Mouse (Mus musculus) forebrain, embryonic 14.5 days (tissue): ENCODE data around the gene Adk. TPM values are rescaled to one million over a fixed set of nuclear protein-coding genes. Genes with fewer than 3 reads are reported as not detected.

ENCODE experiments used
- ATAC-seq: fragments of 200-750 bp; cut with Nextera tagmentation; 2 replicates; pipeline ENCODE4 v1.8.0; 2017; ENCODE audit warnings: mild to moderate bottlenecking, moderate library complexity
- DNase-seq: peaks from one replicate; pipeline ENCODE4 v3.0.0-alpha.2; 2015; ENCODE audit warnings: low spot score
- H3K27ac ChIP-seq: fragments of 300-500 bp; sonication (generic); 2 replicates; pipeline ENCODE4 v1.5.1; 2014; ENCODE audit warnings: low read depth, mild to moderate bottlenecking, control low read depth, low read length, moderate library complexity
- H3K27me3 ChIP-seq: fragments of 300-500 bp; sonication (generic); replicated peaks from 2 replicates; pipeline ENCODE4 v1.6.1; 2014; ENCODE audit warnings: low read length, control low read depth, mixed read lengths; ENCODE audit not compliant: control insufficient read depth, insufficient read depth
- H3K36me3 ChIP-seq: fragments of 300-500 bp; sonication (generic); 2 replicates; pipeline ENCODE4 v1.6.1; 2014; ENCODE audit warnings: low read length, control low read depth; ENCODE audit not compliant: control insufficient read depth, insufficient read depth
- H3K4me1 ChIP-seq: fragments of 300-500 bp; sonication (generic); 2 replicates; pipeline ENCODE4 v1.6.1; 2014; ENCODE audit warnings: antibody characterized with exemption, low read length, control low read depth; ENCODE audit not compliant: control insufficient read depth, insufficient read depth
- H3K4me2 ChIP-seq: fragments of 300-500 bp; sonication (generic); 2 replicates; pipeline ENCODE4 v1.6.1; 2014; ENCODE audit warnings: mild to moderate bottlenecking, control low read depth, low read length
- H3K4me3 ChIP-seq: fragments of 300-500 bp; sonication (generic); 2 replicates; pipeline ENCODE4 v1.5.1; 2014; ENCODE audit warnings: low read depth, low read length, control low read depth
- H3K9ac ChIP-seq: fragments of 300-500 bp; sonication (generic); 2 replicates; pipeline ENCODE4 v1.6.1; 2014; ENCODE audit warnings: mild to moderate bottlenecking, low read length, control low read depth, moderate library complexity
- H3K9me3 ChIP-seq: fragments of 300-500 bp; sonication (generic); replicated peaks from 2 replicates; pipeline ENCODE4 v1.6.1; 2016; ENCODE audit warnings: low read length, control low read depth, mixed read lengths; ENCODE audit not compliant: control insufficient read depth
- WGBS: fragments of 180-500 bp; shearing (Covaris S2); extraction: QIAGEN DNeasy Blood & Tissue Kit; methylation state at CpG from one replicate; pipeline ENCODE4 v1.1.7; 2014; 5-methylcytosine and 5-hydroxymethylcytosine counted together
- polyA plus RNA-seq: library from polyadenylated mRNA; unstranded; fragments of >200 nt; fragmentation: Nextera tagmentation; extraction: Ambion mirVana; gene quantifications from 2 replicates; pipeline ENCODE4 v1.2.1, GENCODE M21; 2014

Gene Adk
- polyA plus RNA-seq, 1 experiment from 2014 or later, result 79.9 TPM

- Histone ChIP-seq H3K4me2 (no peak overlapping the region), H3K27me3 (no peaks in the 10 kb centered on the region), H3K4me1 (no peaks in the 10 kb centered on the region), H3K4me3 (no peak overlapping the region), H3K9ac (no peak overlapping the region), H3K9me3 (no peaks in the 10 kb centered on the region), H3K36me3 (no peaks in the 10 kb centered on the region), H3K27ac (no peak overlapping the region)
- 68% methylated on average over 2 of the region's 2 CpGs for WGBS
- ATAC-seq, result no peak
- no peak for DNase-seq
These were observed 48.5 kb downstream of the Adk start for GRCm38 (mm10) chr14:21100876-21101275.

GRCm38 (mm10) chr14:21101562-21101961, 49.2 kb downstream of the Adk start:
- WGBS, result 67% methylated on average over 7 of the region's 7 CpGs

GRCm38 (mm10) chr14:21102666-21103203, 50.4 kb downstream of the Adk start:
- Histone ChIP-seq H3K27me3 (no peaks in the 10 kb centered on the region), H3K9me3 (no peaks in the 10 kb centered on the region), H3K36me3 (no peaks in the 10 kb centered on the region), H3K4me2 (no peak overlapping the region), H3K4me1 (no peaks in the 10 kb centered on the region), H3K27ac (no peak overlapping the region), H3K4me3 (no peak overlapping the region), H3K9ac (no peak overlapping the region)
- DNase-seq, result no peak
- no peak for ATAC-seq
- WGBS, result 96% methylated on average over 4 of the region's 4 CpGs

More at GRCm38 (mm10) chr14:21101562-21101961, 49.2 kb downstream of the Adk start:
- DNase-seq, result no peak
- H3K9ac ChIP-seq, result no peak overlapping the region
- H3K4me2 ChIP-seq, result no peak overlapping the region
- H3K27me3 ChIP-seq, result no peaks in the 10 kb centered on the region
- H3K36me3 ChIP-seq, result no peaks in the 10 kb centered on the region
- H3K27ac ChIP-seq, result no peak overlapping the region
- no peak for ATAC-seq
- H3K9me3 ChIP-seq, result no peaks in the 10 kb centered on the region
- no peaks in the 10 kb centered on the region for H3K4me1 ChIP-seq
- no peak overlapping the region for H3K4me3 ChIP-seq

GRCm38 (mm10) chr14:21105049-21105448, 52.7 kb downstream of the Adk start:
- H3K36me3 ChIP-seq, result no peaks in the 10 kb centered on the region
- H3K4me1 ChIP-seq, result no peaks in the 10 kb centered on the region
- no peak for ATAC-seq
- no peaks in the 10 kb centered on the region for H3K9me3 ChIP-seq
- H3K9ac ChIP-seq, result no peak overlapping the region
- no peak for DNase-seq
- no peaks in the 10 kb centered on the region for H3K27me3 ChIP-seq
- H3K4me3 ChIP-seq, result no peak overlapping the region
- H3K4me2 ChIP-seq, result no peak overlapping the region
- H3K27ac ChIP-seq, result no peak overlapping the region

GRCm38 (mm10) chr14:21106582-21106981, 54.2 kb downstream of the Adk start:
- Histone ChIP-seq H3K4me3 (no peak overlapping the region), H3K4me1 (no peaks in the 10 kb centered on the region), H3K27me3 (no peaks in the 10 kb centered on the region), H3K4me2 (no peak overlapping the region), H3K27ac (no peak overlapping the region), H3K36me3 (no peaks in the 10 kb centered on the region), H3K9me3 (no peaks in the 10 kb centered on the region), H3K9ac (no peak overlapping the region)
- DNase-seq (no peak), ATAC-seq (no peak)
- 94% methylated on average over 8 of the region's 8 CpGs for WGBS

GRCm38 (mm10) chr14:21107551-21107950, 55.2 kb downstream of the Adk start:
- Histone ChIP-seq H3K4me1 (no peaks in the 10 kb centered on the region), H3K9ac (no peak overlapping the region), H3K4me2 (no peak overlapping the region), H3K36me3 (no peaks in the 10 kb centered on the region), H3K4me3 (no peak overlapping the region), H3K27me3 (no peaks in the 10 kb centered on the region), H3K27ac (no peak overlapping the region), H3K9me3 (no peaks in the 10 kb centered on the region)
- no peak for DNase-seq
- ATAC-seq, result no peak
- 61% methylated on average over 3 of the region's 3 CpGs for WGBS

GRCm38 (mm10) chr14:21110492-21110891, 58.1 kb downstream of the Adk start:
- H3K36me3 ChIP-seq, result no peaks in the 10 kb centered on the region
- H3K4me3 ChIP-seq, result no peak overlapping the region
- no peak overlapping the region for H3K9ac ChIP-seq
- no peak for ATAC-seq
- no peaks in the 10 kb centered on the region for H3K4me1 ChIP-seq
- H3K4me2 ChIP-seq, result no peak overlapping the region
- WGBS, result 91% methylated on average over 4 of the region's 4 CpGs
- no peaks in the 10 kb centered on the region for H3K9me3 ChIP-seq
- no peak overlapping the region for H3K27ac ChIP-seq
- H3K27me3 ChIP-seq, result no peaks in the 10 kb centered on the region
- no peak for DNase-seq

GRCm38 (mm10) chr14:21111500-21111899, 59.1 kb downstream of the Adk start:
- ATAC-seq, result no peak
- H3K4me1 ChIP-seq, result no peaks in the 10 kb centered on the region
- 96% methylated on average over 1 of the region's 1 CpGs for WGBS

GRCm38 (mm10) chr14:21112174-21112573, 59.8 kb downstream of the Adk start:
- DNase-seq, result no peak
- Histone ChIP-seq H3K9me3 (no peaks in the 10 kb centered on the region), H3K27ac (no peak overlapping the region), H3K27me3 (no peaks in the 10 kb centered on the region), H3K36me3 (no peaks in the 10 kb centered on the region), H3K4me1 (no peaks in the 10 kb centered on the region), H3K4me2 (no peak overlapping the region), H3K4me3 (no peak overlapping the region), H3K9ac (no peak overlapping the region)
- WGBS, result 93% methylated on average over 5 of the region's 5 CpGs
- no peak for ATAC-seq

More at GRCm38 (mm10) chr14:21111500-21111899, 59.1 kb downstream of the Adk start:
- Histone ChIP-seq H3K9me3 (no peaks in the 10 kb centered on the region), H3K36me3 (no peaks in the 10 kb centered on the region), H3K4me2 (no peak overlapping the region), H3K27me3 (no peaks in the 10 kb centered on the region), H3K9ac (no peak overlapping the region), H3K4me3 (no peak overlapping the region), H3K27ac (no peak overlapping the region)
- no peak for DNase-seq
